ENCODE assay signal across 8 mouse cellular contexts in genomic region chr16:38344941-38345725, GRCm38 (mm10). TPM values are rescaled to one million over a fixed set of nuclear protein-coding genes. Genes with fewer than 3 reads are reported as not detected.
DNase-seq lines count a peak whose midpoint lies in the region; ATAC-seq and TF ChIP-seq lines count a peak whose summit lies in the region.
"Had no signal": no experiment of that assay in that cellular context is flagged by ENCODE, and none has a peak within 500 bp of the region (broad histone marks: within the 10 kb centered on the region; RNA-seq: fewer than 3 reads in every experiment).

No protein-coding gene starts in this region.

- peaks cover 13% of the 10 kb centered on the region for H3K36me3 ChIP-seq in embryonic facial prominence, embryonic 10.5 days (replicated peaks)
- peaks cover 2% of the 10 kb centered on the region; the same call in 1 of the 2 replicates for H3K36me3 ChIP-seq in midbrain, postnatal 0 days (ENCODE audit: insufficient read depth, low read length)

- H3K27ac ChIP-seq in embryonic facial prominence, embryonic 10.5 days (replicated peaks) = no peak overlapping the region
- no peak overlapping the region for H3K27ac ChIP-seq in midbrain, postnatal 0 days (ENCODE audit: low read depth, low read length)
- H3K27ac ChIP-seq: neural tube, embryonic 13.5 days had no signal

- no peak overlapping the region for H3K4me3 ChIP-seq in embryonic facial prominence, embryonic 10.5 days
- H3K4me3 ChIP-seq in midbrain, postnatal 0 days (ENCODE audit: low read depth, low read length) = no peak overlapping the region
- H3K4me3 ChIP-seq: neural tube, embryonic 13.5 days had no signal

- TF ChIP-seq CTCF in midbrain, postnatal 0 days (IDR thresholded peaks at IDR 0.05) = peak; percentile 70

- 81% methylated on average over 3 of the region's 3 CpGs for WGBS in embryonic facial prominence, embryonic 10.5 days
- WGBS in midbrain, postnatal 0 days = 84% methylated on average over 3 of the region's 3 CpGs

- no peaks in the 10 kb centered on the region for H3K9me3 ChIP-seq in embryonic facial prominence, embryonic 10.5 days
- no peaks in the 10 kb centered on the region for H3K9me3 ChIP-seq in midbrain, postnatal 0 days (ENCODE audit: low read length)
- H3K9me3 ChIP-seq: neural tube, embryonic 13.5 days had no signal

- DNase-seq in left cerebral cortex, postnatal 4 days = peak; percentile 23
- DNase-seq in left cerebral cortex, adult 8-10 months (ENCODE audit: low spot score in 2 of 2) = no peak
- DNase-seq in Muller cell, postnatal 12 days (ENCODE audit: inconsistent ontology term) = peak; percentile 79
- DNase-seq in embryonic facial prominence, embryonic 10.5 days (ENCODE audit: low spot score) = peak; percentile 58
- peak; percentile 92 for DNase-seq in midbrain, postnatal 0 days (ENCODE audit: low spot score)
- DNase-seq in layer of hippocampus, adult 18-20 months (ENCODE audit: low spot score in 2 of 2) = no peak
- no peak for DNase-seq in urinary bladder, postnatal 14 days (ENCODE audit: low spot score)

- no peak overlapping the region for H3K4me2 ChIP-seq in midbrain, postnatal 0 days (ENCODE audit: low read depth, low read length, poor library complexity, severe bottlenecking)
- H3K4me2 ChIP-seq: neural tube, embryonic 13.5 days had no signal

- no peaks in the 10 kb centered on the region for H3K27me3 ChIP-seq in embryonic facial prominence, embryonic 10.5 days (replicated peaks; ENCODE audit: low read depth, poor library complexity, severe bottlenecking)
- H3K27me3 ChIP-seq in midbrain, postnatal 0 days (ENCODE audit: insufficient read depth, low read length) = no peaks in the 10 kb centered on the region
- H3K27me3 ChIP-seq: neural tube, embryonic 13.5 days had no signal

- ATAC-seq in midbrain, postnatal 0 days (ENCODE audit: low FRiP score) = no peak

- peaks cover 23% of the 10 kb centered on the region for H3K4me1 ChIP-seq in embryonic facial prominence, embryonic 10.5 days
- peaks cover 5% of the 10 kb centered on the region; the same call in 1 of the 2 replicates for H3K4me1 ChIP-seq in midbrain, postnatal 0 days (ENCODE audit: insufficient read depth, low read length)

- no peak overlapping the region for H3K9ac ChIP-seq in midbrain, postnatal 0 days (replicated peaks; ENCODE audit: low read length, poor library complexity, severe bottlenecking)
- H3K9ac ChIP-seq: neural tube, embryonic 13.5 days had no signal

- intact Hi-C loops in left cerebral cortex, postnatal 4 days (cut with DNase I) = loop anchor here (5.0 kb wide), 1 partner anchor 162 kb away; no protein-coding TSS in a partner anchor

RNA-seq across cellular contexts. Expression of gene Cox17, which starts 1.7 kb away (rescaled TPM):
- total RNA-seq in left cerebral cortex, postnatal 4 days (2021) = 10 to 100 TPM; 35.0 to 42.2 TPM
- 100 to 1,000 TPM; 100 to 149 (median 127) TPM for total RNA-seq in left cerebral cortex, adult 8-10 months (2022)
- polyA plus RNA-seq in embryonic facial prominence, embryonic 10.5 days (2016; fragmentation: Nextera tagmentation; extraction: Ambion mirVana) = 128 and 133 TPM in 2 replicates
- 14.5 and 15.0 TPM in 2 replicates for total RNA-seq in midbrain, postnatal 0 days (2014; rRNA removed)
- 65.3 and 66.1 TPM in 2 replicates for polyA plus RNA-seq in midbrain, postnatal 0 days (2015; fragmentation: Nextera tagmentation; extraction: Ambion mirVana)
- total RNA-seq in layer of hippocampus, adult 18-20 months (2021) = 100 to 1,000 TPM; 136 to 147 TPM

RNA-seq across cellular contexts. Expression of gene Gm21987, which starts 1.7 kb away (rescaled TPM):
- not detected for total RNA-seq in left cerebral cortex, postnatal 4 days (2021)
- not detected for total RNA-seq in left cerebral cortex, adult 8-10 months (2022)
- not detected in 2 replicates for polyA plus RNA-seq in embryonic facial prominence, embryonic 10.5 days (2016; fragmentation: Nextera tagmentation; extraction: Ambion mirVana)
- not detected in 2 replicates for total RNA-seq in midbrain, postnatal 0 days (2014; rRNA removed)
- polyA plus RNA-seq in midbrain, postnatal 0 days (2015; fragmentation: Nextera tagmentation; extraction: Ambion mirVana) = not detected in 2 replicates
- total RNA-seq in layer of hippocampus, adult 18-20 months (2021) = not detected
- polyA plus RNA-seq: neural tube, embryonic 13.5 days had no signal

RNA-seq across cellular contexts. Expression of gene Maats1, which starts 3.2 kb away (rescaled TPM):
- 1 to 10 TPM in 1 of 2 experiments, under 1 TPM in 1; 0.89 to 1.0 TPM for total RNA-seq in left cerebral cortex, postnatal 4 days (2021)
- total RNA-seq in left cerebral cortex, adult 8-10 months (2022) = 1 to 10 TPM; 1.1 to 1.6 (median 1.4) TPM
- 0.17 and 0.19 TPM in 2 replicates for polyA plus RNA-seq in embryonic facial prominence, embryonic 10.5 days (2016; fragmentation: Nextera tagmentation; extraction: Ambion mirVana)
- total RNA-seq in midbrain, postnatal 0 days (2014; rRNA removed) = 1.2 and 2.1 TPM in 2 replicates
- 1.0 and 1.5 TPM in 2 replicates for polyA plus RNA-seq in midbrain, postnatal 0 days (2015; fragmentation: Nextera tagmentation; extraction: Ambion mirVana)
- 1 to 10 TPM; 1.1 to 1.5 TPM for total RNA-seq in layer of hippocampus, adult 18-20 months (2021)

RNA-seq across cellular contexts. Expression of gene Popdc2, which starts 16.9 kb away (rescaled TPM):
- under 1 TPM; 0.34 to 0.50 TPM for total RNA-seq in left cerebral cortex, postnatal 4 days (2021)
- under 1 TPM; 0.35 to 0.89 (median 0.52) TPM for total RNA-seq in left cerebral cortex, adult 8-10 months (2022)
- 2.1 and 2.7 TPM in 2 replicates for polyA plus RNA-seq in embryonic facial prominence, embryonic 10.5 days (2016; fragmentation: Nextera tagmentation; extraction: Ambion mirVana)
- total RNA-seq in midbrain, postnatal 0 days (2014; rRNA removed) = 1.5 TPM in 2 replicates
- polyA plus RNA-seq in midbrain, postnatal 0 days (2015; fragmentation: Nextera tagmentation; extraction: Ambion mirVana) = 0.49 and 0.69 TPM in 2 replicates
- under 1 TPM; 0.20 to 0.66 TPM for total RNA-seq in layer of hippocampus, adult 18-20 months (2021)

RNA-seq across cellular contexts. Expression of gene Nr1i2, which starts 50.5 kb away (rescaled TPM):
- total RNA-seq in left cerebral cortex, postnatal 4 days (2021) = not detected
- total RNA-seq in left cerebral cortex, adult 8-10 months (2022) = under 1 TPM in 1 of 4 experiments, not detected in 3; 0.13 TPM
- polyA plus RNA-seq in embryonic facial prominence, embryonic 10.5 days (2016; fragmentation: Nextera tagmentation; extraction: Ambion mirVana) = not detected in 2 replicates
- total RNA-seq in midbrain, postnatal 0 days (2014; rRNA removed) = not detected in 2 replicates
- not detected in 2 replicates for polyA plus RNA-seq in midbrain, postnatal 0 days (2015; fragmentation: Nextera tagmentation; extraction: Ambion mirVana)
- not detected for total RNA-seq in layer of hippocampus, adult 18-20 months (2021)

Comparison
In these comparisons a context has a peak if more than half of its experiments do, and no peak if none do; other contexts are left out.
1. DNase-seq: peak in left cerebral cortex, postnatal 4 days (single experiment), Muller cell, postnatal 12 days (single experiment), embryonic facial prominence, embryonic 10.5 days (single experiment) and midbrain, postnatal 0 days (single experiment); none in left cerebral cortex, adult 8-10 months (0 of 2), layer of hippocampus, adult 18-20 months (0 of 2) and urinary bladder, postnatal 14 days (single experiment).